Mouse (Mus musculus) testis, postnatal 10 days (tissue): ENCODE results near the gene Prdm13.

Experiments used
- DNase-seq: peaks from one replicate; pipeline ENCODE4 v3.0.0; 2021; ENCODE audit warnings: low spot score

Prdm13 gene

DNA sequence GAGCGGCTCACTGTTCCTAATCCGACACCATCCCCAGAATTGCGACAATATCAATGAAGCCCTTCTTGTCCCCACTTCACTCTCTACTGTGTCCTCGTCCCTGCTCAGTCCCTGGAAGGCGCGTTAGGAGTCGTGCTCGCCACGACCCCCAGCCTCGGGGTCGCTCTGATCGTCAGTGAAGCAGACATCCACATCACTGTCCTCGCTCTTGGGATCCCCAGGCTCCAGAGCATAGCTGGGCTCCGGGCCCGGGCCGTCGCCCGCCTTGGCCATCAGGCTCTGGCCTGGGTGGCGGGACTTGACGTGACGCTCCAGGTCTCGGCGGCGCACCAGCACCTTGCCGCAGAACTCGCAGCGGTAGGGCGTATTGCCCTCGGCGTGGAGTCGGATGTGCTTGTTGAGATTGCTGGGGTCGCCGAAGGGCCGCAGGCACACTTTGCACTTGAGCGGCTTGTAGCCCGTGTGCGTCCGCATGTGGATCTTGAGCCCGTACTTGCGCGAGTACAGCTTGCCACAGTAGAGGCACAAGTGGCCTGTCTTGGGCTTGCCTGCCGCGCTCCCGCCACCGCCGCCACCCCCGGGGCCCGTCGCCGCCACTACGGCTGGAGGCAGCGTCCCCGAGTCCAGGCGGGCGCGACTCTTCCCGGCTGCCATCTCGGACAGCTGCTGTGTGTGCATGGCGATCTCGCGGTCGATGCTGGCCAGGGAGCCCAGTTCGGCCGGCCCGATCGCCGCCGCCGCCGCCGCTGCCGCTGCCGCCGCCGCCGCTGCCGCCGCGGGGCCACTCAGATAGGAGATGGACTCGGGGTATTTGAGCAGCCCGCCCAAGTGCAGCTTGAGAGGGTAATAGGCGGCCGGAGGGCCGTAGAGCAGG is 7.4 kb downstream of the Prdm13 start:
- DNase-seq = peak; percentile 42

- no peak for DNase-seq
Observed at GRCm38 (mm10) chr4:21674691-21675090, 11.1 kb downstream of the Prdm13 start.

- DNase-seq = no peak
Observed at GRCm38 (mm10) chr4:21674042-21674441, 11.7 kb downstream of the Prdm13 start.

DNA sequence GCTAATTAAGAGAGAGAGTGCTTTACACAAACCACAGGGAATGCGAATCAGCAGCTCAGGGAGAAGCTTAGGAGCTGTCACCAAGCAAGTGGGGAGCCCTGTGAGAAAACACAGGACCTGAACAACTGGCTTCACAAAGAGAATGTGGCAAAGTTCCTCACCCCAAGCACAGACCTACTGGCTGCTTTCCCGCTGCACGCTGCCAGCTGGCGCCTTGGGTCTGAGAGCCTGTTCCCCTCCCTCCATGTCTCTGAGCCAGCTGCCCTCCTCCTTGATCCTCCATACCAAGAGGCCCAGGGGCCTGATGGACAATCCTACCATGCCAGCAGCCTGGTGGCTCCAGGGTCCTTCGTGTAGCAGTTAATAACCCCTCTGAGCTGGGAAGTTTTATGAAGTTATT is 19.8 kb downstream of the Prdm13 start:
- DNase-seq = no peak

- no peak for DNase-seq
Observed at GRCm38 (mm10) chr4:21658184-21658583, 27.6 kb downstream of the Prdm13 start.

GRCm38 (mm10) chr4:21629275-21629583 is 56.5 kb downstream of the Prdm13 start:
- DNase-seq = no peak

GRCm38 (mm10) chr4:21628367-21629274 is 57.1 kb downstream of the Prdm13 start:
- no peak for DNase-seq
